Mouse (Mus musculus) hindbrain, embryonic 14.5 days (tissue): Measurements from ENCODE around the gene Pak7. TPM values are rescaled to one million over a fixed set of nuclear protein-coding genes. Genes with fewer than 3 reads are reported as not detected.
A peak's percentile ranks its signal among the peaks of the same experiment; 100 is the strongest.
"Not testable (repeated sequence)": the region's sequence is repeated elsewhere in the genome, so short reads cannot be mapped to it uniquely, and the experiment has no call there.

ENCODE experiments used
- ATAC-seq: fragments of 200-750 bp; cut with Nextera tagmentation; 2 replicates; pipeline ENCODE4 v1.8.0; 2017; ENCODE audit warnings: moderate number of reproducible peaks, mild to moderate bottlenecking, moderate TSS enrichment, moderate library complexity; ENCODE audit not compliant: low FRiP score
- DNase-seq: peaks from one replicate; pipeline ENCODE4 v3.0.0-alpha.2; 2015; ENCODE audit warnings: low spot score
- H3K27ac ChIP-seq: fragments of 300-500 bp; sonication (generic); 2 replicates; pipeline ENCODE4 v1.5.1; 2014; ENCODE audit warnings: mild to moderate bottlenecking, moderate library complexity
- H3K27me3 ChIP-seq: fragments of 300-500 bp; sonication (generic); 2 replicates; pipeline ENCODE4 v1.6.1; 2014; ENCODE audit warnings: mild to moderate bottlenecking, low read length, mixed read lengths; ENCODE audit not compliant: control insufficient read depth, insufficient read depth
- H3K36me3 ChIP-seq: fragments of 300-500 bp; sonication (generic); replicated peaks from 2 replicates; pipeline ENCODE4 v1.6.1; 2014; ENCODE audit not compliant: control insufficient read depth, insufficient read depth
- H3K4me1 ChIP-seq: fragments of 300-500 bp; sonication (generic); replicated peaks from 2 replicates; pipeline ENCODE4 v1.6.1; 2014; ENCODE audit warnings: antibody characterized with exemption, low read length, mixed read lengths; ENCODE audit not compliant: control insufficient read depth, insufficient read depth
- H3K4me2 ChIP-seq: fragments of 300-500 bp; sonication (generic); replicated peaks from 2 replicates; pipeline ENCODE4 v1.6.1; 2014; ENCODE audit warnings: mild to moderate bottlenecking, moderate library complexity
- H3K4me3 ChIP-seq: fragments of 300-500 bp; sonication (generic); replicated peaks from 2 replicates; pipeline ENCODE4 v1.5.1; 2014; ENCODE audit warnings: mild to moderate bottlenecking, low read length
- H3K9ac ChIP-seq: fragments of 300-500 bp; sonication (generic); 2 replicates; pipeline ENCODE4 v1.6.1; 2014
- H3K9me3 ChIP-seq: fragments of 300-500 bp; sonication (generic); 2 replicates; pipeline ENCODE4 v1.6.1; 2016; ENCODE audit warnings: low read length; ENCODE audit not compliant: control insufficient read depth
- WGBS: fragments of 180-500 bp; shearing (Covaris S2); extraction: QIAGEN DNeasy Blood & Tissue Kit; methylation state at CpG from one replicate; pipeline ENCODE4 v1.1.7; 2014; 5-methylcytosine and 5-hydroxymethylcytosine counted together
- polyA plus RNA-seq: library from polyadenylated mRNA; unstranded; fragments of >200 nt; fragmentation: Nextera tagmentation; extraction: Ambion mirVana; gene quantifications from 2 replicates; pipeline ENCODE4 v1.2.1, GENCODE M21; 2014

The Pak7 gene
- polyA plus RNA-seq, 1 experiment from 2014 or later, result 34.6 TPM

DNA sequence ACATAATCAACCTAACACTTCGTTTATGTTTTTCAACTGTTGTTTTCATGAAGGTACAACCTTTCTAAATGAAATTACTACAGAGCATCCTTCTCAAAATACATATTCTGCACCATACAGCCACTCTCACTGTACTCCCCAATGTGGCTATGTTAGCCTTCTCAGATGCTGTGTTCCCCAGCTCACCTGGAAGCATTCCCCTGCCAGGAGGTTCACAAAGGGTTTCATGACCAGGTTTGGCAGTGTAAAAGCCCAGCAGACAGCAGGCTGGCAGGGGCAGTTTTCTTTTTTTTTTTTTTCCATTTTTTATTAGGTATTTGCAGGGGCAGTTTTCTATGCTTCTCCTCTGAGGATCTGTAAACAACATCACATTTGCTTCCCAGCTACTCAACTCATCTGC, 105.7 kb downstream of the Pak7 start:
- H3K27ac ChIP-seq, result no peak overlapping the region
- no peak overlapping the region for H3K4me3 ChIP-seq
- no peak overlapping the region for H3K4me2 ChIP-seq
- no peaks in the 10 kb centered on the region for H3K27me3 ChIP-seq
- no peaks in the 10 kb centered on the region for H3K36me3 ChIP-seq
- no peak overlapping the region for H3K9ac ChIP-seq
- H3K9me3 ChIP-seq, result no peaks in the 10 kb centered on the region
- ATAC-seq, result no peak
- DNase-seq, result no peak
- WGBS, result 94% methylated on average over 1 of the region's 1 CpGs
- no peaks in the 10 kb centered on the region for H3K4me1 ChIP-seq

DNA sequence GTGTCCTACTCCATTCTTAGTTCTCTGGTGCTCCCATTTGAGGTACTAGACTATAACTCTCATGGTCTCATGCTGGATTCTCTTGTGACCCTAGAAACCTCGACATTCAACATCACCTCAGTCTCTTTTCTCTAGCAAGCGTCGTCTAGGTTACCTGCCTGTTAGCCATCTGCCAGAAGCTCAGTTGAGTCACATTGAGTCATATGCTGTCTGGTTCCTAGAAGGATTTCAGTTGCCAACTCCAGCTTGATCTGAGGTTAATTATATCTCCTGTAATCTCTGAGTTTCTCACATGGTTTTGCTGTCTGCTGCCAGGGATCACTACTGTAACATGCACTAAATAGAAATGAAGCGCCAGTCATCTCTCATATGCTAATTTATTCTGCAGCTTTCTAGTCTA, 145.8 kb downstream of the Pak7 start:
- H3K36me3 ChIP-seq, H3K4me1 ChIP-seq, ATAC-seq, H3K27me3 ChIP-seq, H3K4me2 ChIP-seq, H3K27ac ChIP-seq, H3K4me3 ChIP-seq, H3K9me3 ChIP-seq, DNase-seq, H3K9ac ChIP-seq: not testable (repeated sequence)
- 72% methylated on average over 4 of the region's 4 CpGs for WGBS

DNA sequence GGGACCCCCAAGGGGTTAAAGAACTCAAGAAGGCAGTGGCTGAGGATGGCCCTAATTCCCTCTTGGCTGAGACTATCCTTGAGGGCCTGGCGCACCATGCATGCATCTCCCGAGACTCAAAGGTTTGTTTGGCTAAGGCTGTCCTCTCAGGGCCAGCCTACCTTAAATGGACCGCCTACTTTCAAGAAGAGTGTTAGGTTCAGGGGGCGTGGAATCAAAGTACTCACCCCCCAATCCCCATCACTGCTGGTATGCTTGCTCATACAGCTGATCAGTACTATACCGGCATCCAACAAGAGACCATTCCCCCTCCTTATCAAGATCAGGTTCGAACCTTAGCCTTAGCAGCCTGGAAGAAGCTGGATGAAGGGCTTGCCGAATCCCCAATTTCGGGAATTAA, 156.5 kb downstream of the Pak7 start:
- Histone ChIP-seq H3K9me3 (no peaks in the 10 kb centered on the region), H3K36me3 (no peaks in the 10 kb centered on the region), H3K27me3 (no peaks in the 10 kb centered on the region), H3K4me2 (no peak overlapping the region), H3K27ac (no peak overlapping the region), H3K4me1 (no peaks in the 10 kb centered on the region), H3K4me3 (no peak overlapping the region), H3K9ac (no peak overlapping the region)
- no peak for ATAC-seq
- DNase-seq, result no peak
- WGBS, result 94% methylated on average over 8 of the region's 8 CpGs

DNA sequence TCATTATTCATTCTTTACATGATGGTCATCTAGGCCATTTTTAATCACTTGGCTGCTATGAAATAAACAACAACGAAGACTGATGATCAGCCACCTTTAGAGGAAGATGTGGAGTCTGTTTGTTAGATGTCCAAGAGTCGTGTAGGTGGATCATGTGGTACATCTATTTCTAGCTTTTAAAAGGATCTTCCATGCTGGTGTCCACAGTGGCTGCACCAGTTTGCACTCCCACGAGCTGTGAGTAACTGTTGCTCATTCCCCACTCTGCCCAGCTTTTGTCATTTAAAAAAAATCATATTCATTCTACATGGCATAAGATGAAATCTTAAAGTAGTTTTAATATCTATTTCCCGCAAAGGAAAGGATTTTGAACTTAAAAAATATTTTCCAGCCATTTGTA, 183.7 kb downstream of the Pak7 start:
- H3K9me3 ChIP-seq, result no peaks in the 10 kb centered on the region
- no peak for ATAC-seq

DNA sequence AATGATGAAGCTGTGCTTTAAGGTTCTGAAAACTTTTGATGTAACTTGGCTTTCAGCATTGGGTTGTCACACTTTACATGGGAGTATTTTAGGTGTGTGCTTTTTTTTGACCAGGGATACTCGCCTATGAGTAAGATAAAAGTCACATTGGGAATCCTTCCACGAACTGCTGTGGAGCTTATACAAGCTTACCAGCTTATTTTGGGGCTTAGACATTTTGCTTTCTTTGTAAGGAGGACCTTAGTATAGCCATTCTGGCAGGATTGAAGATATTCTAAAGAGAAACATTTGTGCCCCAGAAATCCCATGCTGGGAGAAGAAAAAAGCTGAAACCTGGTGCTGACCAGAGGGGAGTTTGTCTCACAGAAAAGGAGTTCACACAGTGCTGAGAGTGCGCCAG, 212.7 kb downstream of the Pak7 start:
- no peak overlapping the region for H3K9ac ChIP-seq
- no peaks in the 10 kb centered on the region for H3K9me3 ChIP-seq
- ATAC-seq (no peak), DNase-seq (no peak)
- no peaks in the 10 kb centered on the region for H3K27me3 ChIP-seq
- H3K36me3 ChIP-seq, result no peaks in the 10 kb centered on the region
- 69% methylated on average over 3 of the region's 3 CpGs for WGBS
- H3K4me1 ChIP-seq, result no peaks in the 10 kb centered on the region
- H3K4me2 ChIP-seq, result no peak overlapping the region
- no peak overlapping the region for H3K27ac ChIP-seq
- H3K4me3 ChIP-seq, result no peak overlapping the region

More for the DNA sequence above, 183.7 kb downstream of the Pak7 start:
- Histone ChIP-seq H3K27ac (no peak overlapping the region), H3K9ac (no peak overlapping the region), H3K4me3 (no peak overlapping the region), H3K4me1 (no peaks in the 10 kb centered on the region), H3K36me3 (no peaks in the 10 kb centered on the region), H3K27me3 (no peaks in the 10 kb centered on the region), H3K4me2 (no peak overlapping the region)
- no peak for DNase-seq
- WGBS, result 88% methylated on average over 4 of the region's 4 CpGs

DNA sequence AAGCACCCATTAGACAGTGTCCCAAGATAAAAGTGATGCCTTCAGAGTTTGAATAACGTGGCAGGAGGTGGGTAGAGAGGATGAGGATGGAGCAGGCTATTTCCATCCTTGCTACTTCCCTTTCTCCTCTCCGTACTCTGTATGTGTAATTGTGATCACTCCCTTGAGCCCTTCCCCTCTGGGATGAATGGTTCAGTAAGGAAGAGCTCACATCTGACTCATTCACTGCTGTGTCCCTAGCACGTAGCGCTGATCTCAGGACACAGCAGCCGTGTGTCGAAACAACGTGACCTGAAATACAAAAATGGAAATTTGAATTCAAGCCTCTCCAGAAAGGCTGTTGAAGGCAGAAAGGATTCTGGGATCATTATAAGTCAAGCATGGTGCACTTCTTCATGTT, 237.0 kb downstream of the Pak7 start:
- Histone ChIP-seq H3K4me1 (0 out of 2 replicates have a peak, but pooled peaks cover 6% of the 10 kb centered on the region), H3K9me3 (no peaks in the 10 kb centered on the region), H3K4me2 (no peak overlapping the region), H3K9ac (no peak overlapping the region), H3K27me3 (no peaks in the 10 kb centered on the region), H3K27ac (no peak overlapping the region), H3K4me3 (no peak overlapping the region), H3K36me3 (no peaks in the 10 kb centered on the region)
- ATAC-seq (no peak), DNase-seq (no peak)
- 80% methylated on average over 7 of the region's 7 CpGs for WGBS

DNA sequence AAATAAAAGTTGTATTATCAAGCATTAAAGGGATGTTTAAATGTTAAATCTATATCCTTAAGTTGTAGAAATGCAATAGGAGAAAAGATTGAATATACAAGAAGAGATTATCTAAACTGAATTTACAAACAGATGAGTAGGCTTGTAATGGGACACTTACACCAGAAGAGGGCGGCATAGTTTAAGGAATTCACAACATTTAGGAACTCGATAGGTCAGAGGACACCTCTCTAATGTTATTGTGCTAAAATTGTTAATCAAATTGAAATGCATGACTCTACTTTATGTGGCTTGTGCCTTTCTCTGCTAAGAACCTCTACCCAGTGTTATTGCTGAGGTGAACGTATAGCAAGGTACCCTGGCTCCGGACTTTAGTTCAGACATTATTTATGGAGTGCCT, 238.2 kb downstream of the Pak7 start:
- Histone ChIP-seq H3K9me3 (no peaks in the 10 kb centered on the region), H3K9ac (no peak overlapping the region), H3K4me1 (0 out of 2 replicates have a peak, but pooled peaks cover 6% of the 10 kb centered on the region), H3K27ac (no peak overlapping the region), H3K36me3 (no peaks in the 10 kb centered on the region), H3K27me3 (no peaks in the 10 kb centered on the region), H3K4me3 (no peak overlapping the region), H3K4me2 (no peak overlapping the region)
- ATAC-seq (0 out of 2 replicates have a peak, but pooled peaks have one; percentile 9), DNase-seq (peak; percentile 78)
- 35% methylated on average over 4 of the region's 4 CpGs for whole genome bisulfite sequencing

DNA sequence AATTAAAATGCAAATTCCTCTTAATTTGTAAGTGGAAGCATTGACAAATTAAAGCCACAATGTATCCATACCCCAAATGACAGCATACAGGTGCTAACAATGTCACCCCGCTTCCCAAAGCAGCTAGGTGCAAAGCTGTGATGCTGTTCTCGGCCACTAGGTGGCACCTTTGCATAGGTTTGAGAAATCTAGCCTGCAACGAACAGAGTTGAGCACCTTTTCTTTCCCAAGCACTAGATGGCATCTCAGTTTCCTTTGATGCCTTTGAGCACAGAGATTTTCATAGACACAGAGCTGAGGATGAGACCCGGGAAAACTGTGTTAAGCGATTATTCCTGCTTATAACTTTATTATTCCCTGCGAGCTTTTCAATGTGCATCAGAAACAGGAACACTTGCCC, 238.8 kb downstream of the Pak7 start:
- H3K4me3 ChIP-seq, result no peak overlapping the region
- 0 out of 2 replicates have a peak overlapping the region, but pooled peaks have one; percentile 27 for H3K4me2 ChIP-seq
- 3% methylated on average over 6 of the region's 6 CpGs for WGBS
- H3K9me3 ChIP-seq, result no peaks in the 10 kb centered on the region
- no peaks in the 10 kb centered on the region for H3K27me3 ChIP-seq
- peak; percentile 97 for DNase-seq
- H3K27ac ChIP-seq, result no peak overlapping the region
- no peak overlapping the region for H3K9ac ChIP-seq
- H3K36me3 ChIP-seq, result no peaks in the 10 kb centered on the region
- H3K4me1 ChIP-seq, result 0 out of 2 replicates have a peak, but pooled peaks cover 6% of the 10 kb centered on the region
- peak; percentile 91 for ATAC-seq

DNA sequence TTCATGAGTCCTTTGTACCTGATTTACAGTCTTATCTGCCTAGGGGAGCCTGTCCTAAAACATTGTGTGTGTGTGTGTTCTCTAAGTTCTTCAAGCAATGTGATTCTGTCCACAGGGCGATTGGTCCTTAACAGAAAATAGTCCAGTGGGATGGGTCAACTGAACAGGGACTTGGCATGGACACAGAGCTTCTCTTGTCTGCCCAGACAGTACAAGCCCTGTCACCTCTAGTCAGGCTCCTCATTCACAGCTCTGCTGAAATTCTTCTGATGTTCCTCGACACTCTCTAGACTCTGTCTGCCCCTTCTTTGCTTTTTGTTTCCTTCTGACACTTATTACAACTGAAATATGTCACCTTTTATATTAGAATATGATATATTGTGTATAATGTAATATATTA, 247.0 kb downstream of the Pak7 start:
- Histone ChIP-seq H3K4me1 (no peaks in the 10 kb centered on the region), H3K36me3 (no peaks in the 10 kb centered on the region), H3K9ac (no peak overlapping the region), H3K27ac (no peak overlapping the region), H3K4me2 (no peak overlapping the region), H3K27me3 (no peaks in the 10 kb centered on the region), H3K4me3 (no peak overlapping the region), H3K9me3 (no peaks in the 10 kb centered on the region)
- 76% methylated on average over 2 of the region's 2 CpGs for WGBS
- DNase-seq (no peak), ATAC-seq (no peak)
